Mouse (Mus musculus) cerebellum, postnatal 36 days (tissue): ENCODE measurements around the gene Dnm3.
A peak's percentile ranks its signal among the peaks of the same experiment; 100 is the strongest.

Source experiments
- DNase-seq, 2 experiments: peaks; one replicate each; pipeline ENCODE4 v3.0.0; 2021 to 2022; ENCODE audit warnings: mixed read lengths in 2 of 2

The Dnm3 gene

DNA sequence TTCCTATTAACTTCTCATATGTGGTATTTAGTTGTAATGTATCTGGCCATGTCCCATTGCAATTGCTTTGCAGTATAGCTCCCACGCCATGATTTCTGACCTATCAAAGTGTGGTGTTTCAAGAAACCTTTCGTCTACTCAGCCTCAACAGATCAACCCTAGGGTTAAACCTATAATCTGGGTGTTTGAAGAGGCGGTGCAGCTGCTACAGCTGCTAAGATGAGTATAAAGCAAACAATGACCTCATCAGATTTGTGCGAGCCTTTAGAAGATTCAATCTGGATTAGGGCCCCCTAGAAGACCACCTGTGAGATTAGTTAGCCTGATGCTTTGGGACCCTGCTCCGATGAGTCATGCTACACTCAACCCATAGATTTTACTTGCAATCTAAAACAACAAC lies 321.0 kb downstream of the Dnm3 start:
- DNase-seq, result no peak

DNA sequence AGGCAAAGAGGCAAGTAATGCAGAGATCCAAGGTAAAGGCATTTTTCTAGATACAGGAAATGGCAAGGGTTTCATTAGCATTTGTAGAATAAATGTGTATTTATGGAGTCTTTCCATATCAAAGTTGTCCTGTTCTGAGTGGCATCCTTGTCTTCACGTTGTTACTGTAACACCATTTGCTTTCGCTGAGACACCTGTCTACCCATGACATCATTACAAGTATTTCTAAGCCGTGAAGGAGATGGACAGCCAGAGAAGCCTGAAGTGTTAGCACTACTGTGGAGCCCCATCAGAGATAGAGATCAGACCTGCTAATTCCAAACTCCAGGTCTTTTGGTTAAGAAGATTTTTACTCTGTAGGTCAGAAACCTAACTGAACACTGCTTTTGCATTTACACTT lies 322.3 kb downstream of the Dnm3 start:
- no peak for DNase-seq

DNA sequence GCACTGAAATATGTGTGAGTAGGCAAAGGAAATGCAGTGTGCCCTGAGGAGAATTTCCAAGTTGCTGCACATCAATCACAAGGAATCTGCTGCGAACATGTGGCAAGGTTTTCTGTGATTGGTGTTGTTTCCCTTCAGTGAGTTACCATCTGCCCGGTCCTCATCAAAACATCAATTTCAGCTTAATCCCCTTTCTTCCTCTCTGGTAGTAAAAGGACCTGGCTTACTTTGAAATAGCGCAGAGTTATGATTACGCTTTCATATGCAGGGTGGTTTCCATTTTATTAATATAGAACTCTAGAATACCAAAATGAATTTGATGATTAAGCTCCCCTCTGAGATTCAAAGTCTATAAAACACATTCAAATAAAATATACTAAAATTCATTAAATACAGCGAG lies 324.7 kb downstream of the Dnm3 start:
- no peak for DNase-seq

DNA sequence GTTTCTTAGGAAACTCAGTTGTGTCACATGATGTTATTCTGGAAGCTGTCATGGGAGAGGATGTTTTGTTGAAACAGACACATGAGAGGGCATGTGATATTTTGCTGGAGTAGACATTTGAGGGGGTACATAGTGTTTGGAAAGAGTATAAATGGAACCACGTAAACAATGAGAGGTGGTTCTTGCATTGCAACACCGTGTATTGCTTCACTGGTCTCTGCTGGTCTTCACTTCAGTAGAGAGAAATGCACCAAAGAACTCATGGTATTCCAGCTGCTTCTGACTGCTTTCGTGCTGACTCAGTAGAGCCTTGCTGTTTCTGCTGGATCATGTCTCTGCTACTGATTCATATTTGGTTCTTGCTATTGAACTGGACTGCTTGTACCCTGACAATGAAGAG lies 328.1 kb downstream of the Dnm3 start:
- DNase-seq, result no peak

DNA sequence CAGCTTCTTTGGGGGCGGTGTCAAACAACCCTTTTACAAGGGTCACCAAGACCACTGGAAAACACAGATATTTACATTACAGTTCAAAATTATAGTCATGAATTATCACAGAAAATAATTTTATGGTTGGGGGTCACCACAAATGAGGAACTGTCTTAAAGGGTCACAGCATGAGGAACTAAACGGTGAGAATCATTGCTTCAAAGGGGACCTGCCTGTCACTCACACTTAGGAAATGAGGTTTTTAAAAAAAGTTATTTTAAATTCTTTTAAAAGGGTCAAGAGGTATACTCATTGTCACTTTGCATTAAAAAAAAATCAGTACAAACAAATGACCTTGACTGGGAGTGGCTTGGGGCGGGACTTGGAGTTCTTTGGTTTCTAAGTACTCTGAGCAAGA lies 330.3 kb downstream of the Dnm3 start:
- no peak for DNase-seq

DNA sequence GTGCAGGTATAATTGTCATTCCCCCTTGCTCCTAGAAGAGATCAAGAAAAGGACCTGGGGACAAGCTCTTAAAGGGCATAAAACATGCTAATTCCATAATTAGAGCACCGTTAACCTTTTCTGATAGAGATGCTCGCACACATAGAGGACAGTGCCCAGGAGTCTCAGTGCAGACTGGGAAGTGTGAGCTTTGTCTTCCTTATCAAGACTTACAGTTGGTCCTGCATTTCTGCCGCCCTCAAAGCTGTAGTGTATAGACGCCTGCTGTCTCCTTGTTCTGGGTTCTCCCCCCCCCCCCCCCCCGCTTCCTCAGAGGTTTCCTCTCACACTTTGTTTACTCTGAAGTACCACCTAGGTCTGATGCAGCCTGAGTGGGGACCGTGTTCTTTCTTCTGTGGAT lies 332.1 kb downstream of the Dnm3 start:
- no peak for DNase-seq

DNA sequence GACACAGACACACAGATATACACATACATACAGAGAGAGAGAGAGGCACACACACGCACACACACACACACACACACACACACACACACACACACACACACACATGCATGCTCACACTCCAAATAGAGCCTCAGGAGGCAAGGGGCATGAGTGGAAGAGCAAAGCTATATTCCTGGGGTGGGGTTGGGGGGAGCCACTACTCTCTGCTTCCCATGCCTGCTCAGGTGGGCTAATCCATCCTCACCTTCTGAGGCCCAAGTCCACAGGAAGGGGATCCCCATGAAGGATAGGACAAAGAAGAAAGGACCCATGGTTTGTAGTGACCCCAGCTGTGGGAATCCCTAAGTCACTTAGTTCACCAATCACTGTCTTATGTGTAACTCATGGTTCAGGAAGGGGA lies 332.8 kb downstream of the Dnm3 start:
- DNase-seq, result no peak

DNA sequence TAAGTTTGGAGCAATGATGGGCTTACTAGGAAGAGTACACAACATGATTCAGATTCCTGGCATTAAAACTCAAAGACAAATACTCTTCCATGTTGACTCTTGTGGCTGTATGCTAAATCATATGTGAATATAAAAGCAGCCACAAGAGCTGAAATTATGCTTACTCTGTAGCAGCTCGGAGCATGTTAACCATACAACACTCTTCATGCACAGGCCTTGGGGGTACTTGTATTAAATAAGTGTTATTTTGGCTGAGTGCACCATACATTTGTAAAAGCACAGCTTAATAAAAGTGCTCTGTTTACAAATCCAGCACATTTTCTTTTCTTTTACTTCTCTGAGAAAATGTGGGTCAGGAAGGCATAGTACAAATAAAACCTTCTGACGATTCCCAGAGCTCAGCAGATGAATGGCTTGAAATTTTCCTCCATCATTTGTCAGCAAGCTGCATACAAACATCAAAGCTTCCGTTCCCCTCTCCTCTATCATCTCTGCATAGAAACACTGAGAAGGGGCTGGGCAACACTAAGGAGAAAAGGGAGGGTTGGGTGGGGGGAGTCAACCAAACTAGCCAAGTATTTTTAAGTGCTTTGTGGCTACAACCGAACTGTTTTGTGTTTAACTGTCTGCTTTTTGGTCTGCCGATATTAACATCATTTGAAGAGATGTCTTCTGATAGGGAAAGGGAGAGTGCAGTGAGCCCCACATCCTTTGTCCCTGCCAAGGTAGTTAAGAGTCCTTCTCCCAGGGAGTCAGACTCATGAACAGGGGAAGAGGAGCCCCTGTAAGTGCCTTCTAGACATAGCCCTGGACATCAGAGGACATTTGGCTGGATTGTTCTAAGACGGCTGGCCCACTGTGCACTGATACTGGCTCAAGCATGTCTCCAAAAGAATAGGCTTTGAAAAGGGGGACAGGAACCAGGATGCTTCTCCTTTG lies 333.6 kb downstream of the Dnm3 start:
- no peak for DNase-seq

DNA sequence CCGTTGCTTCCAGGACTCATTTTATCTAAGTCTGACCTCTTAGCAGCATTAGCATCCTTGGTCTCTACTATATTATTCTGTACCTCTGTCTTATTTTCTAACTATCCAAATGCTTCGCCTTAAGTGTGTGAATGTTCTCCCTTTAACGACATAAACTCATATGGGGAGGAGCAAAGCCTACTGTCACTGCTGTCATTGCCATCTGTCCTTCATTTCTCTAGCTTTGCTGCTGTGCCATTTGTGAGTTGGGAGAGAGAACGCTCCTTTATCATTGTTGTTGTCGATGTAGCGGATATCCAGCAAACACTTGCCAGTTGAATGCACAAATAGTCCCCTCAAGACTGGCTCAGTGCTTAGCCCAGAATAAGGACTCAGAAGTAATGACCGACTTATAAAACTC lies 335.5 kb downstream of the Dnm3 start:
- no peak for DNase-seq

DNA sequence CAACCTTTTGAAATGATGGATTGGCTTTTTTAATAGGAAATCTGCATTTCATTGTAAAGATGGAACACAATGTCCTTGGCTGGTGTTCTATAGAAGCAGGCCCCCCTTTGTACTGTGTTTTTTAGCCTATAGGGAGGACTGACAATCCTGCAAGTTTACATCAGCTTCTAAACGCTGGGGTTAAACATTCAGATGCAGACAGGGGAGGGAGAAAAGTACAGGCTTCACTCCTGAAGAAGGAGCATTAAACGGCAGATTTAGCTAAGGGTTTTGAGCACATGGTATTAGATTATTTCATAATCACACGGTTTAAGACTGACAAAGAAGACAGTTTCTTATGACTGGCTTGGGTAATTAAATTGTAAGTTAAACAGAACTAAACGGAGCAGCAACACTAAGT lies 341.5 kb downstream of the Dnm3 start:
- DNase-seq, result no peak

DNA sequence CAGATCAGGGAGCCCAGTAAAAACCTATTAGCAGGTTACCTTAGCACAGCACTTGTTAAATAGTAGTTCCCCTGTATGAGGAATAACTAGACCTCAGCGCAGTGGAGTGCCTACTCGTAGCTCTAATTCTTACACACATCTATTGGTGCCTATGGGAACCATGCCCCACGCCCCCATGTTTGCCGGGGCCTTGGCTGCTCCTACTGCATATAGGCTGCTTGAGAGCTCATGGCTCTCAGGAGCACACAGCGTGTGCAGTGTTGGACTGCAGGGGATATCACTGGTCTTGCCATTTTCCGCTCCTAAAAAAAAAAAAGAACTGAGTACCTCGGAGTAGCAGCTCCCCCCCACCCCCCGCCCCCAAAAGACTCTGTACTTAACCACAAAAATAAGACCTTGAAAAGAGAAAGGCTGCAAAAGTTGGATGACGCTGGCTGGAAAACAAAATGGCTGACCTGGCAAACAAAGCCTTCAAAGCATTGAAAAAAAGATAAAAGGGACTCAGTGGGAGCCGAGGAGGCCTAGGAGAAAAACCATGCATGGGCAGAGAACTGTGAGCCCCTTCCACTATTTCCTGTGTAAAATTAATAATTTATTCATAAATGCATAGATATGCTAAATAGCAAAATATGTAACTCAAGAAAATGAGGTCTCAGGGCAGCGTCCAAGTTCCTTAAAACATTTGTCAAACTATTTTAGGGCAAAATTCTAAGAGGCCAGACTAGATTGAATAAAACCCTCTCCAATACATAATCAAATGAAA lies 342.2 kb downstream of the Dnm3 start:
- DNase-seq, result no peak

DNA sequence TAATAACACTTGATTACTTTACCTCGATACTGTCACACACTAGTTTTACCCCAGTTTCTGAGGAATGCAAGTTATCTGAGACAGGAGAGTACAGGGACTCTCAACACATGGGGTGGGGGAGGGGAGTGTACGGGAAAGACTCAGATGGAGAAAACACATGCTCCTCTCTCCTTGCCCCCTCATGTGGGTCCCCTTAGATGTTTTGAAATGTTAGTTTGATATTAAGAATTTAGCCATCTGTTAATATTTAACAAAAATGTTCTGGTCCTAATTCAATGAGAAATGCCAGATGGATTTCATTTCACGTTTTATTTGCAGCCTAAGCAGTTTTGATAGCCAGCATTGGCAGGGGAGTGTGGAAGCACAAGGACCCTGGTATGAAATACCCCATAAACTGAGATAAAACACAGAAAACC lies 343.2 kb downstream of the Dnm3 start:
- no peak for DNase-seq

DNA sequence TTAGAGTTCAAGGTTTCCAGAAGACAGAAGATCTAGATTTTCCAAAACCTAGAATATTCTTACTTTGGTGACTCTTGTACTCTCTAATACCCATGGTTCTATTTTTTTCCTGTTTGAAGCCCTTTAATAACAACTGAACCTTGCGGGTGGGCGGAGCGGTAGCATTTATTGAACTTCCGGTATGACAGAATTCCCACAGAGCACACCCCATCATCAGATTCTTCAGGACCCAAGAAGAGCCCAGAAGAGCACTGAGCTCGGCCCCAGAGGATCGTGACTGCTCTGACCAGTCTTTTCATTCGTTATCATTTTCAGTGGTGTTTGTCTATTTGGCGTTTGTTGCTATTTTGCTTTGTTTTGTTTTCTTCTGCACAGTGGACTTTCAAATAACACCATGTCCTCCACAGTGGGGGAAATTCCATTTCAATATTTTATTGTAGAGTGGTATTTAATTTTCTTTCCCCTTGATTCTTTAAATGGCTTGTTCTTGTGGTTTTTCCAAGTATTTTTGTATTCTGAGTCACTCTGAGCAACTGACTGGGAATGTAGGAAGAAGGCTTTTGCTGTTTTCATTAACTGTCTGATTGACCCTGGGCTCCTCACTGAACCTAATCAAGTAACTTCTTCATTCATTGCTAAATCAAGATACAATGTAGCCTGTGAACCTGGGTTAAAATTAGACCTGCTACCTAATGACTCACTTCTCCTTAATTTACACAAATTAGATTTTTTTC lies 344.8 kb downstream of the Dnm3 start:
- DNase-seq, result no peak

DNA sequence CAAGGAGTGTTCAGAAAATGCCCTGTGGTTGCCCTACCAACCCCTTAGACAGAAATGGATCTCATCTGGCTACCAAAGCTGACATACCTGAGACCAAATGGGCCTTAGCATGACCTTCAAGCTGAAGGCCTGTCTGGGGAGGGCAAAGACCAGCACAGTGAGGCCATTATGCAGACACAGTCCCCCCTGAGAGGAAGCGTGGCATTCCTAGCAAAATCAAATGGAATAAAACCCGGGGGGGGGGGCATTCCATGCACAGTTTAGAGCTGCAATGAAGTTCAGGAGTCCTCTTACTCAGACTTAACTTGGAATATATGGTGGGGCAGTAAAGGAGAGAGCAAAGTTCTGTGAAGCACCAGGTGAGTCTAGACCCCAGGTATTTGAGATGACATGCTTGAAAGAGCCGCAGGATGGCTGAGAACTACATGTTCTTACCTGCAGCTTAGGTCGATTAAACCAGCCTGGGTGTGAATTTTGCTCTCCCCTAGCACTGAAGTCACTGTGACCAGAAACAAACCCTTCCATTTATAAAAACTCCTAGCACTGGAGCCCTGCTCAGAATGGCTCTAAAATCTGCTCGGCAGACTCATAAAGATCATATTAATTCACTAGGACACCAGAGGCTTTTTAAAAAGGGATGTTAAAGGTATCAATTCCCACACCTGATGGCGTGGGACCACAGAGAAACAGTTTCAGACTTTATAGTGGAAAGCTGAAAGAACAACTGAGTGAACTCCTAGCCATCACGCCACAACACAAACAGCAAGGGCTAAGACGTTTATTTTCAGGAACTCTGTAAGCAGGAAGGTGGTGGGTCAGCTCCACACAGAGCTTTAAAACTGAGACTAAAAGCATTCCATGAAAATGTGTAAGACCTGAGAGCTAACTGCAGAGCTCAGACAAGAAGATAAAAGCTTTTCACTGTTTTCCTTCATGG lies 350.7 kb downstream of the Dnm3 start:
- DNase-seq, result no peak

DNA sequence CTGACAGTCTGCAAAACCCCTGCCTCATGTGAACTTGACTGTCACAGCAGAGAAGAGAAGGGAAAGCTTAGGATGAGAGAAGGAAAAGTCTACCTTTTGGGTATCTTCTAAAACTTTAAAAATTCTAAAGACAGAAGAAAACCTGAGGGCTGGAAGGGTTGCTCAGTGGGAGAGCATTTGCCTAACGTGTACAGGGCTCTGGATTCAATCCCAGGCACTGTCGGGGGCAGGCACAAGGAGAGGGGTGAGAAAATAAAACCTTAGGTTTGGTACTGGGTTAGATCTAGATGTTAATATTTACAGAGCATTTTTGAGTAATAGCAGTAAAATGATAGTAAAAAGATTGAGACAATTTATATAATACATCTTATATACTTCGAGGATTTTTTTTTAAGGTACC lies 353.4 kb downstream of the Dnm3 start:
- peak; percentile 22 to 23 for DNase-seq

DNA sequence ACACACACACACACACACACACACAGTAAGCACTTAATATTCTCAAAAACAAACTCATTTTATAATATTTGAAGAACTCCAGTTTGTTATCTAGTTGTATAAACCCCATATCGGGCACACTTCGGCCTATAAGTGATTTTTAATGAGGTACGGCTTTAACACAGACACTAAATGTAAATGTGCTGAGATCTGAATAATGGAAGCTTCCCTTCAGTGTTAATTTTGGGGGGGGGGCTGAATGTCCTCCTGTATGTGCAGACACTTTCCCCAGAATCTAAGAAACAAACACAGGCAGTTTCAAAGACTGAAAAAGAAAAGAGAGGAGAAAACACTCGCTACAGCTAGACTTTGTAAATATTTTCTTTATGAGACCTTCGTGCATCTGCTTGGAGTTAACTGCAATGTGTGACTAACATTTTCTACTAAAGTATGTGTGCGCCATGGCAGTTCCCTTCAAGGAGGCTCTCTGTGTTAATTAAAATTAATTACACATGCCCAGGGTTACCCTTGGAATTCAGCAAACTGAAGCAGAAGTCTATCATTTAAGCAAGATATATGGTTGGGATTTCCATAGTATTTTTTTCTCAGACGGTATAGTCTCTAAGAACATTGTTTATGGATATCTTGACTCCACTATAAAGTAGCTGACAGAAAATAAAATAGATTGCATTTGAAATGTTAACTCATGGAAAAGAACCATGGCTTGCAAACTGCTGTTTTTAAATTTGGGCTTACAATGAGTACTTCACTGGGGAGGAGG lies 356.2 kb downstream of the Dnm3 start:
- DNase-seq, result no peak

DNA sequence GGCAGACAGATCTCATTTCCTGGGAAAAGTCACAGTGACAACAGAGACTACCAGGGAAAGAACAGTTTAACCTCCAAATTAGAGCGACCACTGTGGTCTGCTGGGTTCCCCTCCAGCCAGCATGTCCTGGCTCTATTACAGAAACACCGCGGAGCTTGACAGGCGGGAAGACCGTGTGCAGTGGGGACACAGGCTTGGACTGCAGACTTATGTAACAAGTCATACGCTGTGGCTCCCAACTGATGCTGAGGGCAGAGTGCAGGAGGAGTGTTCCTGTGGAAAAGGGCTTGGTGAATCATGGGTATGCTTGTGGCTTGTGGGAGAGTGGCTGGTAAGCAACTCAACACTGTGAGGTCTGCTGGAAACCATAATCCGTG lies 368.4 kb downstream of the Dnm3 start:
- peak; percentile 51 to 58 for DNase-seq

DNA sequence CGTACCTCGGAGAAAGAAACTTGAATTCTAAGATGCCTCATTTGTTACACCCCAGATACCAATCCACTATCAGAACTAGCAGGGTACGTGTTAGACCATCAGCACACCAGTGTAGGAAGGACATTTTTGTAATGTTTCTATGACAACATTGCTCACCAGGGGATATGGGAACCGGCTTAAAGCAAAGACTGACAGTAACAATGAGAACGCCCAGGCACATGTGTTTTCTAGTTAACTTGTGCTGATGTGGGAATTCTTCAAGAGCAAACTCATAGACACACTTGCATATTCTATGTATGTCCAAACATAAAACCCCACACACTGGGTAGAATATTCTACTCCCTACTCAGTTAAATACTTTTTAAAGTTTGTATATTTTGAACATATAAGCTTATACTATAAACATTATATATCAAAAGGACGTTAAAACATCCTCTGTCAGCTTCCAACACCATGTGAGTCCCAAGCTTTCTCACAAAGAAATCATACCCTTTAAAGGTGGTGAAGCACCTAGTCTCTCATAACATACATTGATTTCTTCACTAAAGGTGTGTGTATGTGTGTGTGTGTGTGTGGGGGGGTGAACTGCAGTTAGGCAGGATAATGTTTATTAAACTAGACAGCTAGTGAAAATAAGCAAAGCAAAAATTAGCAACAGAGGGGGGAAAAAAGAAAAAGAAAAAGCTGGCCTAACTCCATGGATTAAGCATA lies 369.0 kb downstream of the Dnm3 start:
- DNase-seq, result no peak

DNA sequence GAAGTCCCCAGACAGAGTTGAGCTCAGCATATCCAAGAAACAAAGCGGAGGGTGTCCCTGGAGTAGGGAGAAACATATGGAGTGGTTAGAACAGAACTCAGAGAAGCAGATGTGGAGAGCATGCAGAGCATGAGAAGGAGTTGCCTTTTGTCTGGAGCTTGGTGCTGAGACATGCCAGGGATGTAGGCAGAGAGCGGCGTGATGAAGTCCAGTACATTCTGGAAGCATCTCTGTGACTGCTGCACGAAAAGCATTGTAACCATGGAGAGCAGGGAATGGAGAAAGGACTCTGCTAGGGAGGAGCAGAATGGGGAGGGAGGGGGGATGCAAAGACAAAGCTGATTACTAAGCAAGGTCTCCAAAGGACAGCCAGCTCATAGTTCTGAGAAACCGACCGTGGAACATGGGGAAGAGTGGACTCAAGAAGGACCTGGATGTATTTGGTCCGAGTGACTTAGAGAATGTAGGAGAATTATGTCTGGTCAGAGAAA lies 369.6 kb downstream of the Dnm3 start:
- DNase-seq, result no peak

DNA sequence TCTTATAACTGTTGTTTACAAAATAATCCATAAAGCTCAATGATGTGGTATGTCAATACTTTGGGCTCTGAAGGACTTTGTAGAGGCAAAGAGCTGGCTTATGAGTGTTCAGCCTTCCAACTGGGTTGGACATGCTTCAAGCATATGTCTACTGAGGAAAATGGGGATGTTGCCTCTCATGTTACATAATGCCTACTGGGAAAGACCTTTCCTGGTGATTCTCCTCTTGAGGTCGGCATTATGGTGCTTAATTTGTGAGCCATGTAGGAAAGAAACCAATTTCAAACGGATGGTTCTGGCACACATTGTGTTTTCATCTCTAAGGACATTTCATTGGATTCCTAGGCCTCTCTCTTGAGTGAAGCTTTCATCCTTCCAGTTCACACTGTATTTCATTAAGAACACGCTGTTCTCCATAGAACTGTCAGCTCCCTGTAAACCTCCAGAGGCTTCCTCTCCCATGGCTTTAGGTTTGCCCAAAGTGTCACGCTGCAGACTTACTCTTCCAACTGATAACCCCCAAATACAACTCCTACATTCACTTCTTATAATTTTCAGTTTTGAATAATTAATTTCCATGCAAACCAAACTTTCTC lies 370.7 kb downstream of the Dnm3 start:
- no peak for DNase-seq
